Mouse (Mus musculus): ENCODE results near the gene Trim2. TPM values are rescaled to one million over a fixed set of nuclear protein-coding genes. Genes with fewer than 3 reads are reported as not detected.

Gene Trim2
- total RNA-seq, 1 experiment from 2014 or later = 3.0 TPM

DNA sequence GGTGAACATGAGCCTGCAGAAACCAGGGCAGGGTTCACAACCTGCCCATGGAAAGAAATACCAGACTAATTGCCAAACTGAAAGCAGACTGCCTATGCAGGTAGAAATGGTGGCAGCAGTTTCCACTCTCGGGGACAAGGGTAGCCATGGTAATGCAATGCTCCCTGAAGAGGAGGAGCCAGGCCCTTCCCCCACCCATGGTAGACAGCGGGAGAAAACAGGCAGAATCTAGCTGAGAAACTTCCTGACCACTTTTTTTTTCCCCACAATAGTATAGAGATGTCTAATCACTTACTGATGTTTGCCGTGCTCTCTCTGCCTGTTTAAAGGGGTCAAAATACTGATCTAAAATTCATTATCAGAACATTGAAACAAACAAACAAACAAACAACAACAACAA, 17.8 kb upstream of the Trim2 start:
- peak; percentile 51; the same call in 1 of the 2 replicates for ATAC-seq (replicated peaks; ENCODE audit: low read depth, poor library complexity, severe bottlenecking)

GRCm38 (mm10) chr3:84324000-84324399, 17.3 kb upstream of the Trim2 start:
- no peak for ATAC-seq (replicated peaks; ENCODE audit: low read depth, poor library complexity, severe bottlenecking)

GRCm38 (mm10) chr3:84319504-84319903, 12.8 kb upstream of the Trim2 start:
- peak; percentile 59 for ATAC-seq (replicated peaks; ENCODE audit: low read depth, poor library complexity, severe bottlenecking)

DNA sequence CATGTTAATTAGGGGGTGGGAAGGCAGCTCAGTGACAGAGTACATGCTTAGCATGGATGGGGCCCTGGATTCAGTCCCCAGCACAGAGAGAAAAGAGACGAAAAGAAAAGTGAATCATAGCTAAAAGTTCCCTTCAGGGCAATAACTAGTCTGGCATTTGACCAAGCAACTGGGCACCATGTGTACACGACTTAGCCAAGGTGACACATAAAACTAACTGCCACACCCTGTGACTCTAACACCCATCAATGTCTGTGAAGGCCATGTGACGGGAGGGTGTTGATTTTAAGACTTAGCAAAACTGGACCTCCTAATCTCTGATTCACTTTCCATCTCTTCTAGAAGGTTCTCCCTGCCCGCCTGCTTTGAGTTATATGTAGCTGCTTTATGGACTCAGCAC, 12.2 kb upstream of the Trim2 start:
- ATAC-seq (replicated peaks; ENCODE audit: low read depth, poor library complexity, severe bottlenecking) = no peak

GRCm38 (mm10) chr3:84314651-84315191, 8.0 kb upstream of the Trim2 start:
- ATAC-seq (replicated peaks; ENCODE audit: low read depth, poor library complexity, severe bottlenecking) = peak; percentile 61

DNA sequence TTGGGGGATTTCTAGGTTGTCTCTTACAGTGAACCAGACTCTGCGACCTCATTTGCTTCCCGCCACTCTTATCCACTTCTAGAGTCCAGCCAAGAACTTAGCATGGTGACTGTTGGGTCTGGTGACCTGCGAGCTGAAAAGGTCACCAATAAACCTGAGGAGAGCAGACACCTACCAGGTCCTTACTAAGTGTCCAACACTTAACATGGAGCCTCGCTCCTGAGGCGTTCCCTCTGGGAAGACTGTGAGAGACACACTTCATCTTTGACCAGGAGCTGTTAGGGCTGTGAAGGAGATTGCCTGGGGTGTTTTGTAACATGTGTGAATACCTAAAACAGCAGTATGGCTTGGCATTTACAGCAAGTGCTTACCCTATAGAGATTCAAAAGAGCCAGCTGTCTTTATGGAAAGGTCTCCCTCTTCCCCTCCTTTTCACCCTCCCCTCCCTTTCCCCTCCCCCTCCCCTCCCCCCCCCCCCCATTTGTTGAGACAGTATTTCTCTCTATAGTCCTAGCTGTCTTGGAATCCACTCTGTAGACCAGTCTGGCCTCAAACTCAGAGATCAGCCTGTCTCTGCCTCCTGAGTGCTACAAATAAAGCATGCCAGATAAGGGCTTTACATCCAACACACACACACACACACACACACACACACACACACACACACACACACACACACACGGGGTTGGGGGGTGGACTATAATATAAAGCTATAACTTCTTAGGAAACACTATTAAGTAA, 7.3 kb upstream of the Trim2 start:
- no peak for ATAC-seq (replicated peaks; ENCODE audit: low read depth, poor library complexity, severe bottlenecking)

GRCm38 (mm10) chr3:84313003-84313800, 6.5 kb upstream of the Trim2 start:
- peak; percentile 88 for ATAC-seq (replicated peaks; ENCODE audit: low read depth, poor library complexity, severe bottlenecking)

DNA sequence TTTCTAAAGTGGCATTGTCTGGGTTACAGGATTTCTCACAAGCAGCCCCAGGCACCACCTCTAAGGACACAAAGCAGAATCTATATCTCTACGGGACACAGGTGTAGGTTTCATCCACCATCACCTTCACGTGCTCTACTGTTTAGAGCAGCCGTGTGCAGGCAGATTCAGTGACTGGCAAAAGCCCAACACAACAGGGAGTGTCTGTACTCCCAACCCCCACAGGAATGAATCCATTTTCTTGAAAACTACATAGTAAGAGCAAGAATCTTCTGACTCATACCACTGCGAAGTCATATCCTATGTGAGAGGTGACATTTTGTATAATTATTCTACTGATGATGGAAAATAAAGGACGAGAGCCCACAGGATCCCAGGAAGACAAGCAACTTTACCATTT, 5.6 kb upstream of the Trim2 start:
- no peak for ATAC-seq (replicated peaks; ENCODE audit: low read depth, poor library complexity, severe bottlenecking)

DNA sequence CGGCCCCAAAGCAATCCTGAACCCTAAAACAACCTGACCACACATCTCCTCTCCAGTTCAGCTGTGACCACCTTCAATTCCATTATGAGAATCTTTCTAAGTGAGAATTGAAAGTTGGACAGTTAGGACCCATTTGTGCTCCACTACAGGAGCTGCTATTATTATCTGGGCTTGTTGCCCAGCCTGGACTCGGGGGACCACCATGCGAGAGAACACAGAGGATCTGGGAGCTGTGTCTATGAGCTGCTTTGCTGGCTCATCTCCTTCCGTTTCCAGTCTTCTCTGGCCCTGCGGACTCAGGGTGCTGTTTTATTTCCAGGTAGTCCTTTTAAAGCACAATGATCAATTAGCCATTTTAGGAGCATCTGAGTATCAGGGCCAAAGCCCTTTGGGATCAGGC, 839 bp upstream of the Trim2 start:
- no peak for ATAC-seq (replicated peaks; ENCODE audit: low read depth, poor library complexity, severe bottlenecking)

GRCm38 (mm10) chr3:84305722-84306510, 761 bp downstream of the Trim2 start:
- no peak for ATAC-seq (replicated peaks; ENCODE audit: low read depth, poor library complexity, severe bottlenecking)

DNA sequence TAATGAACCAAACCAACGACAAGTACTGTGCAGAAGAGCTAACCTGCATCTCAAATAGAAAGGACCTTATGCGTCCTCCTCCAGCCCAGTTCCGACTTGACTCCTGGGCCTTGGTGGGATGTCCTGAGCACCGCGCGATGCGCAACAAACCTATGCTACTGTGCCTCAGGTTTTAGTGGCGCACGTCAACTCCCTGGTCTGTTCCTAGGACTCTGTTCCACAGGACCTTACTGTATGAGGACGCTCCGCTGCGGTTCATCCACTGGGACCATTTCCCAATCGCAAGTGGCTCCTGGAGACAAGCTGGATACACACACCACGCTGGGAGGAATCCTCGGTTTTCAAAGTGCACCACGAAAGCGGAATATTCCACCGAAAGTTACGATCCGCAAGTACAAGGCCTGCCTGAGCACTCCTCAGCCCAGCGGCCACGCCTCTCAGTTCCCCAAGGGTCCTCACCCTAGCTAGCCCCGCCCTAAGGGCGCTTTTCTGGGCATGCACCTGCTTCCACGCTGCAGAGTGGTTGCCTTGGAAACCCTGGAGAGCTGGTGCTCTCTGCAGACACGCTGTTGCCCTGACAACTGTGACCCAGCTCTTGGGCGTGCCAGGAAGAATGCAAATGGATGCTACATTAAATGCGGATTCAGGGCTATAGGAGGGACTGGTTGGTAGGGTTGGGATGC, 1.5 kb downstream of the Trim2 start:
- ATAC-seq (replicated peaks; ENCODE audit: low read depth, poor library complexity, severe bottlenecking) = peak; percentile 83

DNA sequence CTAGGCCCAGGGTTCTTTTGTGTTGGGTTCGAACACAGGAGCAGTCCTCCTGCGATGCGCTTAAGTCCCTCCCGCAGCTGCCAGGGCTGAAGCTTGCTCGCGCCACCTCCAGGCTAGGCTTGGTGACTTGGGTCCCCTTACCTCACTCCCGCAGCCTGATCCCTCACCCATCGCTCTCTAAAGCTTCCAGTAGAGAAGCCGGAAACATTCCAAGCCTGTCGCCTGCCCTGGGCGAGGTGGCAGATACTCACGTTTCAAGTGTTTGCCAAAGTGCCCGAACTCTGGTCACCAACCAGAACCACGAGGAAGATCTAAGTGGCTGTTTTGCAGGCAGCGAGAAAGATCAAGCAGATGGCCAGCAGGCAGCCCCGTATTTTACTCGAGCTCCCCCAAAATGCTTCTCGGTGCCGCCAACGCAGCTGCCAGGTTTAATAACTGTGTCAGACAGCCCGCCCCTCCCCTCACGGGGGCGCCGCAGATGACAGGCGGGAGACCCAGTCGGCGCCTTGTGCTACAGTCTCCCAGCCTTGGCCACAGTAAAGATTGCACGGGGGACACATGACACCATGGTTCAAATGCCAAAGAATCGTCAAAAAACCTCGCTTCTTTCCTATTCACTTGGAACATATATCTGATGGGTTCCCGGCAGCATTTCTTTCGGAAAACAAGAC, 2.2 kb downstream of the Trim2 start:
- ATAC-seq (replicated peaks; ENCODE audit: low read depth, poor library complexity, severe bottlenecking) = peak; percentile 43

DNA sequence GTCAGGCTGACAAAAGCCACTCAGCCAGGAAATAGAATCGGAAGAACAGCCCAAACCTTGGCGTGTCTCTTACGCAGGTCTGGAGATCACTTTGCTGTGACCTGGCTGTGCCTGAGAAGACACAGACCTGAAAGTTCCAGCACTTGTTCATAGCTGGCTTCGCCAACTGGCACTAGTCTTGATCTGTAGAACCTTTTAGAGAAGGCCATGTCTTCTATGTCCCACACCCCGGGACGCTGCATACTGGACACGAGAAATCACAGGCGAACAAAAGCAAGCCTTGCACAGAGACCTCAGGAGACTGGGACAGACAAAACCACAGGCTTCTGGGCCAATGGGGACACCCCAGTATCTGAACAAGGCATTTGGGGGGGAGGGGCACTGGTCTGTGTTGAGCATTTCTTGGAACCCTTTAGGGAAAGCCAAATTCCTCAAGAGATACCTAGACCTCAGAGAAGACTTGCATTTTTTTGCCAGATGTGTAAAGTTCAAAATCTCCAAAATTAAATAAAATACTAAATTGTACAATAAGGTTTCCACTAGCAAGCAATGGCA, 3.2 kb downstream of the Trim2 start:
- ATAC-seq (replicated peaks; ENCODE audit: low read depth, poor library complexity, severe bottlenecking) = no peak

- ATAC-seq (replicated peaks; ENCODE audit: low read depth, poor library complexity, severe bottlenecking) = peak; percentile 34; the same call in 1 of the 2 replicates
These were observed 4.4 kb downstream of the Trim2 start for GRCm38 (mm10) chr3:84302273-84302672.

- ATAC-seq (replicated peaks; ENCODE audit: low read depth, poor library complexity, severe bottlenecking) = no peak
These were observed 5.0 kb downstream of the Trim2 start for GRCm38 (mm10) chr3:84301674-84302073.

DNA sequence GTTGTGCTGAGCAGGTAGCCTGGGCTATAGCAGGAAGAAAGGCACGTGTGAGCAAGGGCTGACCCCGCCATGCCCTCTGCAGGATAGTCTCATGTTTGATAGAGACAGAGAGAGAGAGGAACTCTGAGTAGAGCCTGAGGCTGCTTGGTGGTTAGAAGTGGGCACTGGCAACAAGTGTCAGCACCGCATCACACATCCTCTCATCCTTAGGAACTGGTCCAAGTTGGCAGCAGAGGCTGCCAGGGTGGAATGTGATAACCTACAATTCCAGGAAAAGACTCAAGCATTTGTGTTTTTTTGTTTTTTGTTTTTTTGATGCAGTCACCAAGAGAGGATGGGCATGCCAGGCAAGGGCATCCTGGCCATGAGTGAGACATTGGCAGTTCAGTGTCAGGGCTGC, 8.5 kb downstream of the Trim2 start:
- no peak for ATAC-seq (replicated peaks; ENCODE audit: low read depth, poor library complexity, severe bottlenecking)

DNA sequence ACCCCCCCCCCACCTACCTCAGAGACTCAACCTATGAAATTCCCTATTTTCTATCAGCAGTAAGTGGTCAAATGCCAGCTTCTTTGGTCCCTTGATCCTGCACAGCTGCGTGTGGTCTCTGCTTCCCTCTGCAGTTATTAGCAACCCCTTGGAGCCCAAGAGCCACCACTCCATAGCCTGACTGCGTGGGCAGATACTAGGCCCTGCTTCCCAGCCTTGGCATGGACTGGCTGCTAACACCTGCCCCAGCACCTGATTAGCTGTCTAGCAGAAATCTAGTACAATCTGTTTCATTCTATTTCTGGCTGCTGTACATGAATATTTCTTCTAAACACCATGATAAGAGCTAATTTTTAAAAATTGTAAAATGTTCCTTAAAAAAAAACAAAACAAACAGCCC, 10.0 kb downstream of the Trim2 start:
- ATAC-seq (replicated peaks; ENCODE audit: low read depth, poor library complexity, severe bottlenecking) = no peak

GRCm38 (mm10) chr3:84294734-84295133, 11.9 kb downstream of the Trim2 start:
- no peak for ATAC-seq (replicated peaks; ENCODE audit: low read depth, poor library complexity, severe bottlenecking)
